Mouse (Mus musculus): ENCODE data around the gene Pigm.

The Pigm gene

DNA sequence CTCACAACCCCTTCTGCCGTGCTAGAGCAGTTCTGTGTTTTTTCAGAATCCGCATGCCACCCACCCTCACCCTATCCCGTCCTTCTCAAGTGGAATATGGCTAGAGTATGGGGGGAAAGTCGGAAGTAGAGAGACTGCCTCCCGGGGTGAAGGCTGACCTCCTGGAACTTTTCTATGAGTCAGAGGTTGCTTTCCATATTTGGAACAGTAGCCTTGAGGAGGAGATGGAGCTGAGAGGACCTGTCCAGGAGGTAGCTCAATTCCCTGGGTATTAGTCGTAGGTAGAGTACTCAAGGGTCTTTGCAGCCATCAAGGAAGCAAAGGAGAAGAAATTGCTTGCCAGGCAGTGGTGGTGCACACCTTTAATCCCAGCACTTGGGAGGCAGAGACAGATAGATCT, 24.3 kb upstream of the Pigm start:
- no peak for DNase-seq (ENCODE audit: low read depth, low spot score)

DNA sequence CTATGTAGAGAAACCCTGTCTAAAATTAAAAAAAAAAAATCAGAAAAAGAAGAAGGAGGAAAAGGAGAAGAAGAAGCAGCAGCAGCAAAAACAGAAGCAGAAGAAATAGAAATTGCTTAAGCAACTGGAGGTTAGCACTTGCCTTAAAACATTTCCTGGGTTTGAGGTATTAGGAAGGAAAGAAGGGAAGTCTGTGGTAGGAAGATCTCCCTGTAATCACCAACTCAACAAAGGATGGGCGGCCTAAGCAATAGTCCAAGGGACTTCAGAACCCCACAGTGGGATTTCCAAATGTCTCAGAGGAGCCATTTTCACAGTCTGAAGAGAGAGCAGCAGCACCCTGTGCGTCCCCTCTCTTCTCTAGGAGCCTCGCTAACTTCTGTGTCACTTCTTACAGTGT, 23.9 kb upstream of the Pigm start:
- DNase-seq (ENCODE audit: low read depth, low spot score), result no peak

DNA sequence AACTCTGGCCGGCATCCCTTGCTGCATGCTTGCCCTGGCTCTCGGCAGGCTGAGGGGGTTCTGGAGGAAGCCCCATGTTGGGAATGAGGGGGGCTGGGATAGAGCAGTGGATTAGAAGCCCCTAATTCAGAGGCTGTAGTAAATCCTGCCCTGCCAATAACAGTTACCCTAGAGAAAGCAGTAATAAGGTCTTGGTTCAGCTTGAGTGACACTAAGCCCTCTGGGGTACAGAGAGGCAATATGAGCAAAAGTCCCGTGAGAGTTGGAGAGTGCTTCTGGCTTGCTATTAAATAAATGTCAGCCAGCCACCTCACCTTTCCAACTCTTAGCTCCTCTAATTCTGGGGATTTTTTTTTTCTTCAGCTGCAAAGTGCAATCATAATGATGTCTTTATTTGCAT, 21.0 kb upstream of the Pigm start:
- DNase-seq (ENCODE audit: low read depth, low spot score), result no peak

DNA sequence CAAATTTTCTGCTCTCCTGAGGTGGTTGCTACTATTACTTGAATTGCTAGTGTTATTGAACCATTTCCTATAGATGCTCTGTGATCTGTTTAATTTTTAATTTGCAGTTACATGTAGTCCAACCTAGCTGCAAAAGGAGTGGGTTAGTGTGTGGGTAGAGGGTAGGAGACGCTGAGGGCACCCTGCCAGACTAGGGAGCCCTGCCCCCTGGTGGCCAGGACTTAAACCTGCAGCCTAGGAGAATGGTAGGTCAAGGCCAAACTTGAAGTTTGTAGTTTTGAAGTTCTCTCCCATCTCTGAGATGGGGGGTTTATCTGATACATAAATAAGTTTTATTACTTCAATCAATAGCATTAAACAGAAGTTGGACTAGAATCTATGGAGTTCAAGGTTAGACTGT, 18.8 kb upstream of the Pigm start:
- DNase-seq (ENCODE audit: low read depth, low spot score), result no peak

DNA sequence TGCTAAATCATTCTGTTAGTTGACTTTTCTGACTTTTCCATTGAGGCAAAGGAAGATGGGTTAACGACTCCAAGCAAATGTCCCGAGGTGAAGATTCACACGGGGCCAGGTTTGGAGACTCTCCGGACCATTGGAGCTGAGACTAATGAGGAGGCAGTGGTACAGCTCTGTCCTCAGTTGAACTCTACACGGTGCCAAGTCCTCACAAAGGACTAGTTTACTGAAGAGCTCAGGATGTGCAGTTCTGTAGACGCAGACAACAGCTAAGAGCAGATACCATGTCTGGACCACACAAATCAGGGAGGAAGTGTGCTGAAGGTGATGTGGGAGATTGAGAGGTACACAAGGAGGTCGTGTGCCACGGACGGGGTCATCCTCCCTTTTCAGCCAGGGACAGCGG, 18.0 kb upstream of the Pigm start:
- DNase-seq (ENCODE audit: low read depth, low spot score), result no peak

DNA sequence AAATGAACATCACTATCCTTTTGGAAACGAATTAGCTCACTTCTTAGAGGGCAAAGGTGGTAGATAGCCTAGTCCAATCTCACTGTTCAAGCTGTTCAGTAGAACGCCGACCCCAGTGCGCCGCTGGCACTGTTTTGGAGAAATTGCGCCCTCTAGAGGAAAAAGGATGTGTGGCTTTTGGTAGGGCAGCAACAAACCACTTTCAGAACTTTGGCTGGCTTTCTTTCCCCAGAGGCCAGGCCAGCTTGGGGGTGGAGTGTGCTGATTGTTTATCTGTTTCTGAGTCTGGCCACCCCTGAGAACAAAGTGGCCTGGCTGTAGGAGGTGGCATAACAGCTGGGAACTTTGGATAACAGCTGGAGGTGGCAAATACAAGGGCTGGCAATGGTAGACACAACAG, 11.7 kb upstream of the Pigm start:
- DNase-seq (ENCODE audit: low read depth, low spot score), result no peak

DNA sequence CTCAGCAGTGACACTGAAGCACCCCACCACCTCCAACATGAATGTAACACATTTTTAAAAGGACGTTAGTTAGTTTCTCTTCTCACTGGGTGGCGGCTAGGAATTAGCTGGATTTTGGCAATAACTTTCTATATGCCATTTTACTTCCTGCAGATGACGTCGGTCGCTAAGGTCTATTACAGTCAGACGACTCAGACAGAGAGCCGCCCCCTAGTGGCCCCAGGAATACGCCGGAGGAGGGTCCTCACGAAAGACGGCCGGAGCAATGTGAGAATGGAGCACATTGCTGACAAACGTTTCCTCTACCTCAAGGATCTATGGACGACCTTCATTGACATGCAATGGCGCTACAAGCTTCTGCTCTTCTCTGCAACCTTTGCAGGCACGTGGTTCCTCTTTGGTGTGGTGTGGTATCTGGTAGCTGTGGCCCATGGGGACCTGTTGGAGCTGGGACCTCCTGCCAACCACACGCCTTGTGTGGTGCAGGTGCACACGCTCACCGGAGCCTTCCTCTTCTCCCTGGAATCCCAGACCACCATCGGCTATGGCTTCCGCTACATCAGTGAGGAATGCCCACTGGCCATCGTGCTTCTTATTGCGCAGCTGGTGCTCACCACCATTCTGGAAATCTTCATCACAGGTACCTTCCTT, 7.5 kb upstream of the Pigm start:
- DNase-seq (ENCODE audit: low read depth, low spot score), result no peak

DNA sequence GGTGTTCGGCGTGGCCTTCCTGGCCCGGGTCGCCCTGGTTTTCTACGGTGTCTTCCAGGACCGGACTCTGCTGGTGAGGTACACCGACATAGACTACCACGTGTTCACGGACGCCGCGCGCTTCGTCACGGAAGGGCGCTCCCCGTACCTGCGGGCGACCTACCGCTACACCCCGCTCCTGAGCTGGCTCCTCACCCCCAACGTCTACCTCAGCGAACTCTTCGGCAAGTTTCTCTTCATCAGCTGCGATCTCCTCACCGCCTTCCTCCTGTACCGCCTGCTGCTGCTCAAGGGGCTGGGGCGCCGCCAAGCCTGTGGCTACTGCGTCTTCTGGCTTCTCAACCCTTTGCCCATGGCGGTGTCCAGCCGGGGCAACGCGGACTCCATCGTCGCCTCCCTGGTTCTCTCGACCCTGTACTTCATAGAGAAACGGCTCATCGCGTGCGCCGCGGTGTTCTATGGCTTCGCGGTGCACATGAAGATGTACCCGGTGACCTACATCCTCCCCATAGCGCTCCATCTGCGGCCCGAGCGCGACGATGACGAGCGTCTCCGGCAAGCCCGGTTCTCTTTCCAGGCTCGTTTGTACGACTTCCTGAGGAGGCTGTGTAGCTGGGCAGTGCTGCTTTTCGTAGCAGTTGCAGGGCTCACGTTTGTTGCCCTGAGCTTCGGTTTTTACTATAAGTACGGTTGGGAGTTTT, 562 bp downstream of the Pigm start:
- DNase-seq (ENCODE audit: low read depth, low spot score), result no peak

DNA sequence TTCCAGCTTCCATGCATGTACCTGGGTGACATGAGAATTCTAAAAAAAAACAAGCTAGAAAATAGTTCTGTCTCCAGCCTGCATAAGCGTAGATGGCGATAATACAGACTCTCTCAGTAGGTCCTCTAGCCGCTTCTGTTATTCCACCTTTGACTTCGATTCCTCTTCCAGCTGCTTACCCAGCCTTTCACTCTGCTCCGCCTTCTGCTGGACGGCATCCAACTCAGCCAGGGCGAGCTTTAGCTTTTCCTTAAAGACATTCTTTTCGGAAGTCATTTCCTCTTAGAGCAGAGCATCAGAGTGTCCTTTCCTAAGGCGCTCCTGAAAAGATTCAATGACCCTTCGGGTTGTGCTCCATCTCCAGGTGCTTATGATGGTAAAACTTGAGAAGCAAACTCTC, 3.7 kb downstream of the Pigm start:
- DNase-seq (ENCODE audit: low read depth, low spot score), result no peak

DNA sequence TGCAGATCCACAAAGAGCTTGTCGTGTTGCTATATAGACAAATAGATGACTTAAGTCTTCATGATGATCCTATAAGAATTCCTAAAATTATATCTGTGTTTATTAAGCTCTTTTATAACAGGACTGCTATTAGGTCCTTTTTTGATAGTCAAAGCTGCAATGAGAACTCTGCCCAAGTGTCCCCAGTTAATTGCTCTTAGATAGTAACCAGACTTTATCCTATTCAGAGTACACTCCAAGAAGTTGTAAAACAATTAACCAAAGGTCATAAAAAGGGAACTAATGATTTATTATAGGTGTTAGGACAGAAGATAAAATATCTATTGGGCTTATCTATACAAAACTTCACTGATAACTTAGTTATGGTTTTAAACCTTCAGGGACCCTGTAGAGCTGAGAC, 5.7 kb downstream of the Pigm start:
- DNase-seq (ENCODE audit: low read depth, low spot score), result no peak

DNA sequence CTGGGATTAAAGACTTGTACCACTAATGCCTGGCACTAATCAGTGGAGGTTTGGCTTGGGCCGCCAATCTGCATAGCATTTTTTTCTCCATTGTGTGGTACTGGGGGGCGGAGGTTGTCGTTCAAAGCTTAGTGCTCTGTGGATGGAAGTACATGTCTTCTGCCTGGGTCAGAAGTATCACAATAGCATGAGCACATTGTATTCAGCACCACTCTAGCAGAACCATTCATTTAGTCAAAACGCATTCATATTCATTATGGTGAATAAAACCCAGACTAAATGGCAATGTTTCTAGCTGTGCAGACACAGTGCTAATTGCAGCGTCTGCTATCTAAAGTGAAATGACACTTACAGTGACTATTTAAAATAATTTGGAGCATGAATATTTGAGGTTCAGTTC, 10.9 kb downstream of the Pigm start:
- DNase-seq (ENCODE audit: low read depth, low spot score), result no peak

DNA sequence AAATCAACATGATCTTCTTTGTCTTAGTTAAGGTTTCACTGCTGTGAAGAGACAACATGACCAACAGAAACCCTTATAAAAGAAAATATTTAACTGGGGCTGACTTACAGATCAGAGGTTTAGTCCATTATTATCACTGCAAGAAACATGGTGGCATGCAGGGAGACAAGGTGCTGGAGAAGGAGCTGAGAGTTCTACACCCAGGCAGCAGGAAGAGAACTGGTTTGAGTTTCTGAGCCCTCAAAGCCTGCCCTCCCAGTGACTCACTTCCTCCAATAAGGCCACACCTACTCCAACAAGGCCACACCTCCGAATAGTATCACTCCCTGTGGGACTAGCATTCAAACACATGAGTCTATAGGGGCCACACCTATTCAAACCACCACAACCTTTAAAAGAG, 14.4 kb downstream of the Pigm start:
- DNase-seq (ENCODE audit: low read depth, low spot score), result no peak

DNA sequence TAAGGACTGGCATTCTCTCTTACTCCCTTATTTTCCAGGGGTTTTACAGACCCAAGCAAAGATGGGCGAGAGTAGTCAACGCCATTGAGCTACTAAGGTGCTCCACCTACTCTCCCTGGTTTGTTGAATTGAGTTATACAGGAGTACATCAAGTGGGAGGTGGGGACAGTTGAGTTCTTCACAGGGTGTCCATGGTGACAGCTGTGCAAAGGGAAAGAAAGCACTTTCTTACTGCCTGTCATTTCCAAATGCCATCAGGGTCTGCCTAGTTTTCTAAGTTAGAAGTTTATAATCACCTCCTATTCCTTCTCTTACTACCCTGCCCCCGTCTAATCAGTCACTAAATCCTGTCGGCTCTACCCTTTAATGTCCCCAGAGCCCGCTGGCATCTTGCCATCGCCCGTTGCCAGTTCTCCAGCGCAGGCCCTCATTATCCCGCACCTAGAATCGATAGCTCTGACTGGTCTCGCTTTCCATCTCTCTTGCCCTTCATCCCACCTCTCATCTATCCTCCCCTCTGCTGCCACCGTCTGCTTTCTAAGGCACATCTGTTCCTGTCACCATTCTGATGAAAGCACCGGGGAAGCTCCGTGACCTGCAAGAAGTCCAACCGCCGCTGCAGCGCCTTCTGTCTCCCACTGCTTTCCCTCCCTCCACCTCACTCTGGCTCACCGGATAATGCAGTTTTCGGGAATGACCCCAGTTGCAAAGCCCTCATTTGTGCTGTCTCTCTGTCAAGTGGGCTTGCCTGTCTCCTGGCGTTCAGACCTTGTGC, 15.6 kb downstream of the Pigm start:
- DNase-seq (ENCODE audit: low read depth, low spot score), result no peak

DNA sequence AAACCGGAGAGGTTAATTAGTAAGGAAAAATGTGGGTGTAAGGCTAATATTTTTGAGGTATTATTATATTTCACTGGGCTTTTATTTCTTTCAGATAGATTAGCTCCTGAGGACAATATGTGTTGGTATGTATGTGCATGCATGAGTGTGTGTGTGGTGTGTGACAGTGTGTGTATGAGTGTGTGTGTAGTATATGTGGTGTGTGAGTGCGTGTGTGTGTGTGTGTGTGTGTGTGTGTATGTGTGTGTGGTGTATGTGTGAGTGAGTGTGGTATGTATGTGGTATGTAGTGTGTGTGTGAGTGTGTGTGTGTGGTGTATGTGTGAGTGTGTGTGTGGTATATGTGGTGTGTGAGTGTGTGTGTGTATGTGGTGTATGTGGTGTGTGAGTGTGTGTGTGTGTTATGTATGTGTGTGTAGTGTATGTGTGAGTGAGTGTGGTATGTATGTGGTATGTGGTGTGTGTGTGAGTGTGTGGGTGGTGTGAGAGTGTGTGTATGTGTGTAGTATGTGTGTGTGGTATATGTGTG, 16.4 kb downstream of the Pigm start:
- no peak for DNase-seq (ENCODE audit: low read depth, low spot score)

DNA sequence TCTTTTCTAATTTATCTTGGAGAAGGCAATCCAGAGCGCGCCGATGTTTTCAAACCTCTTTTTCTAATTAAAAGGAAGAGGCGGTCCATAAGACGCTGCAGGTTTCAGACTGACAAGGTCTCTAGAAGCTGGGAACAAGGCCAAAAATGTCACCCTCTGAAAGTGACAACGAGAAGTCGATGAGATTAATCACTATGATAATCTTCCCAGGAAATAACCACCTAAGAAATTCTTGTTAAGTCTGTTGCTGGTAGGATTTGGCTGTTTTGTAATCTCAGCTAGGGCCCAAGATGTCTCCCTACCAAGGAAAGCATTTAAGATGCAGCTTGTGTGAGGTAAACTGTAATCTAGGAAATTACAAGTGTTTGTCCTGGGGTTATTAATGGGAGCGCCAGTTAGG, 17.4 kb downstream of the Pigm start:
- no peak for DNase-seq (ENCODE audit: low read depth, low spot score)

DNA sequence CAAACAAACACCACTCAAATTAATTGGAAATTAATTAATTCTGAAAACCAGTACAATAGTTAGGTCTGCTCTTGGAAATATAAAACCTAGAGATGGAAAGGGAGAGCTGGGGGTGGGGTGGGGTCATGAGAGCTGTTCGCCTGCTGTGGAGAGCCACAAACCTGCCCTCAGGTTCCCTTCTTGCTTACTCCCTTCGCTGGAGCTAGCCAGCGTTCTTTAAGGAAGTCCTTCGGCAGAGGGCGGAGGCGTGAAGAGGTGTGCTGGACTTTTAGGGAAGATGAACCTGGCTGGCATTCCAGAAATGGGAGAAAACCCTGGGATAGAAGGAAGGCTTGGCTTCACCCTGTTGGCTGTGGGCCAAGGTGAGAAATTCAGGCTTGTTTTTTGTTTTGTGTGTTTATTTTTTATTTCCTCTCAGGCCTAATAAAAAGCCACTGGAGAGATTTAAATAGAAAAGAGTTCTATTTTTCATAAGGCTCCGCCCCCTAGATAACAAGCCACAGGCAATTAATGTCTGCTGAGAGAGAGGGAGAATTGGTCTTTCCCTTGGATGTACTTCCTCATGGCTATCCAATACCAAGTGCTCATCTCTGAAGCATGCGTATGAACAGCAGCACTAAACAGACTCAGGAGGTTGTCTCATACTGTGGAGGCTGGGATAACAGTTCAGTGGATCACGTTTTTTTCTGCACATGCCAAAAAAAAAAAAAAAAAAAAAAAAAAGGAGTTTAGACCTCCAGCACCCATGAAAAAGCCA, 20.8 kb downstream of the Pigm start:
- no peak for DNase-seq (ENCODE audit: low read depth, low spot score)

DNA sequence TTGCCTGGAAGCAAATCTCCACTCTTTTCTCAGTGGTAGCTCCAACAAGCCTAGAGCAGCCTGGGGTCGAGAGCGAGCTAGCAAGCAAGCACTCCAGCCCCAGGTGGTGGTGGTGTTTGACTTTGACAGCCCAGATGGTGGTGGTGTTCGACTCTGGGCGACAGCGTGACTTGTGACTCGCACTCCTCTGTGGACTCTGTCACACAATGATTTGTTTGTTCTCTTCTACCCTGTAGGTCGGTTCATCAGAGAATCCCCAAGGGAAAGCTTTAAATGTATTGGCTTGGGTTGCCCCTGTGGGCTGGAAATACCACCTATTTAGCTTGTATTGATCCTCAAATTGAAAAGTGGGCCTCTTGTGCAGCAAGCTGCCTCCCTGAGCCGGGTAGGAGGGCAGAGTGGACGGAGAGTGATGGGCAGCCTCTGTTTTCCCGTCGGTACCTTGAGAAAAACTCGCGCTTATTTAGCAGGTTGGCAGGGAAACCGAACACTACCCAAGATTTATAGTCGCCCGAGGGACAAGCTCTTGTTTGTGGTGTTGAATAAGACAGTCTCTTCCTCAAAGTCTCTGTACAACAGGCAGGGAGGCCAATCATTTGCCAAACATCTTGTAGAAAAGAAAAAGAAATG, 29.8 kb downstream of the Pigm start:
- no peak for DNase-seq (ENCODE audit: low read depth, low spot score)

DNA sequence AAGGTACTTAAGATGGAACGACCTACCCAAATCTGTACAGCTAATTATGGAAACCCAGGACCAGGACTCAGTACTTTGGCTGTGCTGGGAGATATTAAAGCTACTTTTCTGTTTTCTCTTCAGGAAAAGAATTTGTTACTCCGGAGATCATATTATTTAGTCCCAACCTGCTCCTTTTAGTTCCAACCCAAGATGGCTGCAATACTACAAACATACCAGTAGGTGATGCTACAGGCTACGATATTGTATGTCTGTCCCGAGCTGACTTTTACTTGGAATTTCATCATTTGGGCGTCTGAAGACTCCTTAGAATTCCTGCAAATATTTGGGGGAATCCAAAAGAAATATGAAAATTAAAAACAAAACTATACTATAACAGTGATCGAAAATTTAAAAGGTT, 32.6 kb downstream of the Pigm start:
- peak; percentile 40 for DNase-seq (ENCODE audit: low read depth, low spot score)

DNA sequence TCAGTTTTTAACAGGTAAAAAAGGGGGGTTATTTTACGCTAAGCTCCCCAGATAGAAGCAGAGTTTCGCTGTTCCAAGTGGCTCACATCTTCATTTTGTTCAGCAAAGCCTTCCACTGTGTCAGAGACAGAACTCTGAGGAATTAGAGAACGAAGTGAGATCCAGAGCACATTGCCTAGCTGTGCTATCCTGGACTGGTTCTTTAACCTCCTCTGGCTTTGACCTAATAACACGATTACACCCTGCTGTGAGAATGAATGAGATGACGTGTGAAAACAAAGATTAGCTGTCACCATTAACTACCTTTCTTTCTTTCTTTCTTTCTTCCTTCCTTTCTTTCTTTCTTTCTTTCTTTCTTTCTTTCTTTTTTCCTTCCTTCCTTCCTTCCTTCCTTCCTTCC, 33.1 kb downstream of the Pigm start:
- no peak for DNase-seq (ENCODE audit: low read depth, low spot score)

DNA sequence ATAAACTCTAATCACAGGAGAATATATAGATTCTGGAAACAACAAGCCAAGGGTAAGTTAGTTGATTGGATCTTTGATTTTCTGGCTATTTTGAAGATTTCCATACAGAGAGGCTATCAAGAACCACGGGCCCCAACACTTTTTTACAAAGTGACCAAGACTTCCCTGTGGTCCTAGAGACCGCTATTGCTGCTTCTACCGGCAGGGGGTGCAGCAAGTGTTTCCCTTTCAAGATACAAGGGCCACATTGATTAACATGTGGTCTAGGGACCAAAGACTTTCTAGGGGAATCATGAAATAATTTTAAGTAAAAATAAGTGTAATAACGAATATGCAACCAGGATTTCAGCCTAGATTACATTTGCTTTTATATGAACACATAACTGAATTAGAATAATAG, 34.5 kb downstream of the Pigm start:
- no peak for DNase-seq (ENCODE audit: low read depth, low spot score)

DNA sequence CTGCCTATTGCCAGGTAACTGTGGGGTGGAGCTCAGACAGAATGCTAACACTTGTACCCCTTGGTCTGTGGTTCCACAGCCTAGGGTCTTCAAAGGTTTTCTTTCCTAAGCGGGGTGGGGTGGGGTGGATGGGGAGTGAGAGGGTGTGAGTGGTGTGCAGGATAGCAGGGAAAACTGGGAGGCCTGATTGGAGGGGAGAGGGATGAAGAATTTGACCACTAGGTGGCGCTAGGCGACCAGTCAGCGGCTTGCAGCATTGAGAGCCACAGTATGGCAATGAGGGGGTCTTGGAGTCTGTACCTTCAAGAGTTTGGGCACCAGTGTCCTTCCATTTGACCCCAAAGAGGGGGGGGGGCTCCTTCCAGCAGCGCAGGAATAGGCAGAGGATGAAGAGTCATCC, 35.9 kb downstream of the Pigm start:
- DNase-seq (ENCODE audit: low read depth, low spot score), result peak; percentile 57

All from retina, postnatal 7 days (tissue).